Mouse (Mus musculus): Measurements from ENCODE around the gene Pex11g. TPM values are rescaled to one million over a fixed set of nuclear protein-coding genes. Genes with fewer than 3 reads are reported as not detected.

Gene Pex11g
- total and polyA plus RNA-seq, 3 experiments = 1.3 to 5.9 (median 2.7) TPM

- DNase-seq (ENCODE audit: extremely low read depth) = no peak
- dilution Hi-C loops (cut with MboI; ENCODE audit: extremely low pct_ligation_motif_present, extremely low pct_unique_long_range_greater_than_20kb, low sequenced_read_pairs) = no loop called here
- H3K36me3 ChIP-seq (replicated peaks in 1 of 2; ENCODE audit: control insufficient read depth in 1 of 2, insufficient read depth in 1 of 2, low read length in 1 of 2) = no peaks in the 10 kb centered on the region
- H3K27ac ChIP-seq (ENCODE audit: insufficient read depth, low read depth) = no peak overlapping the region
- no peak overlapping the region for H3K4me2 ChIP-seq (ENCODE audit: insufficient read depth, low read depth, poor library complexity, severe bottlenecking)
- H3K4me1 ChIP-seq (ENCODE audit: control insufficient read depth in 1 of 2, insufficient read depth in 2 of 2) = peaks cover 0 to 5% of the 10 kb centered on the region in 2 experiments; a peak in 1 of 4 replicates
- no peaks in the 10 kb centered on the region for H3K79me2 ChIP-seq (replicated peaks; ENCODE audit: control insufficient read depth, extremely low read depth, insufficient read depth, poor library complexity, severe bottlenecking)
- H3K9ac ChIP-seq (ENCODE audit: insufficient read depth, low read depth) = no peak overlapping the region
- in situ Hi-C loops (cut with MboI; ENCODE audit: low pct_ligation_motif_present, low pct_unique_long_range_greater_than_20kb, low sequenced_read_pairs) = no loop called here
- no peaks in the 10 kb centered on the region for H3K27me3 ChIP-seq (replicated peaks)
- TF ChIP-seq HCFC1 (IDR thresholded peaks at IDR 0.05; ENCODE audit: low read depth, low read length) (no peak), USF2 (conservative IDR thresholded peaks at IDR 0.05; ENCODE audit: low read depth, low read length) (no peak), UBTF (IDR thresholded peaks at IDR 0.05; ENCODE audit: low read depth, low read length) (no peak), ZMIZ1 (IDR thresholded peaks at IDR 0.05; ENCODE audit: low read depth, low read length) (no peak), JUN (IDR thresholded peaks at IDR 0.05; ENCODE audit: insufficient read depth, low read depth, low read length) (no peak), POLR2AphosphoS2 (IDR thresholded peaks at IDR 0.05; ENCODE audit: low read depth, low read length) (no peak), KAT2A (IDR thresholded peaks at IDR 0.05; ENCODE audit: insufficient replicate concordance, low read length) (no peak), ZKSCAN1 (IDR thresholded peaks at IDR 0.05; ENCODE audit: borderline replicate concordance, low read depth, low read length) (no peak), USF1 (IDR thresholded peaks at IDR 0.05; ENCODE audit: low read depth, low read length) (no peak), MAZ (IDR thresholded peaks at IDR 0.05; ENCODE audit: low read depth, low read length) (no peak), GABPA (IDR thresholded peaks at IDR 0.05; ENCODE audit: insufficient replicate concordance, low read depth, low read length) (no peak), MAX (IDR thresholded peaks at IDR 0.05; ENCODE audit: low read length) (no peak), MYC (IDR thresholded peaks at IDR 0.05; ENCODE audit: low read depth, low read length) (no peak), SMC3 (IDR thresholded peaks at IDR 0.05; ENCODE audit: low read depth, low read length) (no peak), MXI1 (IDR thresholded peaks at IDR 0.05; ENCODE audit: low read depth, low read length) (no peak)
- no peaks in the 10 kb centered on the region for H3K9me3 ChIP-seq (replicated peaks; ENCODE audit: low read length)
- H3K4me3 ChIP-seq (replicated peaks in 1 of 3; ENCODE audit: low read depth in 2 of 3, low read length in 2 of 3, poor library complexity in 1 of 3) = no peak overlapping the region
Measured at GRCm38 (mm10) chr8:3483546-3483945, 16.1 kb upstream of the Pex11g start.

- Histone ChIP-seq H3K9ac (ENCODE audit: insufficient read depth, low read depth) (no peak overlapping the region), H3K4me3 (replicated peaks in 1 of 3; ENCODE audit: low read depth in 2 of 3, low read length in 2 of 3, poor library complexity in 1 of 3) (no peak overlapping the region), H3K9me3 (replicated peaks; ENCODE audit: low read length) (no peaks in the 10 kb centered on the region), H3K4me1 (ENCODE audit: control insufficient read depth in 1 of 2, insufficient read depth in 2 of 2) (peaks cover 0 to 5% of the 10 kb centered on the region in 2 experiments; a peak in 1 of 4 replicates), H3K27ac (ENCODE audit: insufficient read depth, low read depth) (no peak overlapping the region), H3K36me3 (replicated peaks in 1 of 2; ENCODE audit: control insufficient read depth in 1 of 2, insufficient read depth in 1 of 2, low read length in 1 of 2) (no peaks in the 10 kb centered on the region), H3K27me3 (replicated peaks) (no peaks in the 10 kb centered on the region), H3K79me2 (replicated peaks; ENCODE audit: control insufficient read depth, extremely low read depth, insufficient read depth, poor library complexity, severe bottlenecking) (no peaks in the 10 kb centered on the region), H3K4me2 (ENCODE audit: insufficient read depth, low read depth, poor library complexity, severe bottlenecking) (no peak overlapping the region)
- TF ChIP-seq SMC3 (IDR thresholded peaks at IDR 0.05; ENCODE audit: low read depth, low read length) = no peak
- TF ChIP-seq NELFE (IDR thresholded peaks at IDR 0.05; ENCODE audit: low read depth, low read length) = no peak
- TF ChIP-seq CHD2 (IDR thresholded peaks at IDR 0.05; ENCODE audit: low read length) = no peak
- no peak for TF ChIP-seq CTCF (conservative IDR thresholded peaks at IDR 0.05 in 1 of 2, IDR thresholded peaks at IDR 0.05 in 1 of 2; ENCODE audit: low read depth in 2 of 2, low read length in 2 of 2)
- no peak for TF ChIP-seq EP300 (IDR thresholded peaks at IDR 0.05; ENCODE audit: low read length)
- TF ChIP-seq IRF4 (IDR thresholded peaks at IDR 0.05; ENCODE audit: low read depth, low read length) = no peak
- TF ChIP-seq SIN3A (IDR thresholded peaks at IDR 0.05; ENCODE audit: low read length) = no peak
- no peak for TF ChIP-seq ZMIZ1 (IDR thresholded peaks at IDR 0.05; ENCODE audit: low read depth, low read length)
- dilution Hi-C loops (cut with MboI; ENCODE audit: extremely low pct_ligation_motif_present, extremely low pct_unique_long_range_greater_than_20kb, low sequenced_read_pairs) (no loop called here), in situ Hi-C loops (cut with MboI; ENCODE audit: low pct_ligation_motif_present, low pct_unique_long_range_greater_than_20kb, low sequenced_read_pairs) (no loop called here)
- DNase-seq (ENCODE audit: extremely low read depth) = no peak
Measured at GRCm38 (mm10) chr8:3482240-3482740, 14.8 kb upstream of the Pex11g start.

Measured in CH12.LX (cell line).